Mouse (Mus musculus): Measurements from ENCODE around the gene Lurap1l. TPM values are rescaled to one million over a fixed set of nuclear protein-coding genes. Genes with fewer than 3 reads are reported as not detected.
"Not testable (repeated sequence)": the region's sequence is repeated elsewhere in the genome, so short reads cannot be mapped to it uniquely, and the experiment has no call there.

Gene Lurap1l
- total RNA-seq, 2 experiments from 2014 or later: 5.3 to 7.3 TPM

- no peak for DNase-seq (ENCODE audit: low spot score in 2 of 2)
Measured at GRCm38 (mm10) chr4:80916695-80917094, 6.2 kb downstream of the Lurap1l start.

DNA sequence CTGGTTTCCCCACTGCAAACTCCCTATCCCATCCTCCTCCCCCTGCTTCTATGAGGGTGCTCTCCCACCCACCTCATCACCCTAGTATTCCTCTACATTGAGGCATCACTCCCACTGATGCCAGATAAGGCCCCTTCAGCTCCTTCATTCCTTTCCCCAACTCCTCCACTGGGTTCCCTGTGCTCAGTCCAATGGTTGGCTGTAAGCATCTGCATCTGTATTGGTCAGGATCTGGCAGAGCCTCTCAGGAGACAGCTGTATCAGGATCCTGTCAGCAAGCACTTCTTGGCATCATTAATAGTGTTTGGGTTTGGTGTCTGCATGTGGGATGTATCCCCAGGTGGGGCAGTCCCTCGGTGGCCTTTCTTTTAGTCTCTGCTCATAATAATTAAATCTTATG is 6.7 kb downstream of the Lurap1l start:
- not testable (repeated sequence) for DNase-seq (ENCODE audit: low spot score in 2 of 2)

DNA sequence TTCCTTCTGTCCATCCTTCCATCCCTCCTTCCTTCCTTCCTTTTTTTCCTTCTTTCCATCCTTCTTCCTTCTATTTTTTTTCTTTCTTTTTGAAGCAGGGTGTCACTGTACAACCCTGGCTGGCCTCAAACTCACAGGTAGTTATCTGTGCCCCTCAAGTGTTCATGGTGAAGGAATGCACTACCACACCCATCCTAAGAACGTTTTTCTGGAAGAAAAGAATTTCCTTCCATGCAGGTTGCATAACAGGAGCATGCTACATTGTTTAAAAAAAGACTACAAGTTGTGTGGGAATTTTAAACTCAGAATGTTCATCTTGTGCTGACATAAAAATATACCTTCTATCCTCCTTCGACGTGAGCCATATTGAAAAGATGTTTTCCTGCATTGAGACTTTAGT is 7.4 kb downstream of the Lurap1l start:
- DNase-seq (ENCODE audit: low spot score in 2 of 2): no peak

DNA sequence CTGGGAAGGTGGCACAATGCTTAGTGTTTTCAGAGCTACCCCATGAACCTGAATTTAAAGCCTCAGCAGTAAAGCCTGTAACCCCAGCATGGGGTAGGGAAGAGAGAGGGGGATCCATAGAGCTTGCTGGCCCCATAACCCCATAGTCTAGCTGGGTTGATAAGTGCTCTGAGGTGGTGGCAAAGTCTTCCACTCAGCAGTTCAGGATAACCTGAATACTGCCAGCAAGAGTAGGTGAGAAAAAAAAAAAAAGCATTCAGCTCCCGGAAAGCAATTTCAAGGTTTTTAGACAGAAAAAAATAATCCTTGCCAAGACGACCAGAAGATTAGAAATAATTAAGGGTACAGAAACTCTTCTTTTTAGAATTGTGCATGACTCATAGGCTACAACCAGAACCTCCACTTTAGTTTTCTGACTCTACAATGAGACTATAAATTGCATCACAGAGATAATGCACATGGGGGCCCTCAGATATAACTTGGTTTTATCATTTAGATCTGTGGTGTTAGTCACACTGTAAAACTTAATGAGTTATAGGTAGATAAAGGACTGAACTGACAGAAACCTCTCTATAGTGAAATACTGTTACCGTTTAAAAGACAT is 8.2 kb downstream of the Lurap1l start:
- no peak for DNase-seq (ENCODE audit: low spot score in 2 of 2)

GRCm38 (mm10) chr4:80919217-80919867 is 8.9 kb downstream of the Lurap1l start:
- no peak for DNase-seq (ENCODE audit: low spot score in 2 of 2)

DNA sequence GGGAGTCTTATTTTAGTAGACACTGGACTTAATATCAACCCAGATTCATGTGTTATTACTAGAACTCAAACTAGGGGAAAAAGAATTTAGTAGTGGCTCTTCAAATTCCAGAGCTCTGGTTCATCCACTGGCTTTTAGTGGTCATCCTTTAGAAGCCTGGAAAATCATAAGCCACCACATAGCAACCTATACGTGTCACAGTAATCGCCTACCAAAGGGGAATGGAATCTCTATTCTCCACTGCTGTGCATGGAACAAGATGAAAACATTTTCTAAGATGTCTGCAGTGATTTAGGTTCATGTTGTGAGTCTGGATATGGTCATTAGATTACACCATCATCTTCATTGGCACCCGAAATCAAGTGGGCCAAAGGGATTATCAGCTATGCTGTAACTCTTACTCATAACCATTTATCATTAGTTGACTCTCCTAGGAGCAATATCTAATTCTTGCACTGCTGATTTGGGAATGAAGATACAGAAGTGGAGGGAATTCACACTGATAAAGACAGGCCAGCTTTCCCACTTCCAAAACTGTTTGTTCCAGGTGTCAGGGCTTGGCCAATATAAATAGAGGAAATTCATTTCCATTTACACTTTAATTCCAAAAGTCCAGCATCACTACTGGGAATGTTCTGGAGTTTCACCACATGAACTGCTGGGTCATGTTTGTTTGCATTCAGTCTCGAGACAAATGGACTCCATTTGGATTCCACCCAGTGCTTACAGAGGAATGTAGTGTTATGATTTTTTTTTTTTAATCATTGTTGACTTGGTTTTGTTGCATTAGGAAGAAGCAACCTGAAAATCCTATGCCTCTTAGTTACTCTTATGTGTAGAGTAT is 11.4 kb downstream of the Lurap1l start:
- no peak for DNase-seq (ENCODE audit: low spot score in 2 of 2)

- DNase-seq (ENCODE audit: low spot score in 2 of 2): no peak
Measured at GRCm38 (mm10) chr4:80922654-80923053, 12.2 kb downstream of the Lurap1l start.

DNA sequence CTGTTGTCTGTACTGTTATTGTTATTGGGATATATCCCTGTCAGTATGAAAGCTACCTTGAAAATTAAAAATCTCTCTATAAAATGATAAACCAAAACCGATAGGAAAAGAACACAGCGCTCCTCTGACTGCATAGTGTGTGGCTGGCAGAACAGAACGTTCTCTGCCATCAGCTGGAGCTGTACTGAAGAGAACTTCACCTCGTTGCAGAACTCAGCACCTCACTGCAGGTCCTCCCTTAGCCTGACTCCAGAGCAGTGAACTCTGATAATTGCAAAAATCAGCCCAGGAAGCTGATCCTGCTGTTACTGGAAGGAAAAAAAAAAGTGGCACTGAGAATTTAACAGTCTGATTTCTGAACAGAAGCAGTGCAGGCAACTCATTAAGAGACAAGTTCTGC is 14.4 kb downstream of the Lurap1l start:
- DNase-seq (ENCODE audit: low spot score in 2 of 2): no peak

DNA sequence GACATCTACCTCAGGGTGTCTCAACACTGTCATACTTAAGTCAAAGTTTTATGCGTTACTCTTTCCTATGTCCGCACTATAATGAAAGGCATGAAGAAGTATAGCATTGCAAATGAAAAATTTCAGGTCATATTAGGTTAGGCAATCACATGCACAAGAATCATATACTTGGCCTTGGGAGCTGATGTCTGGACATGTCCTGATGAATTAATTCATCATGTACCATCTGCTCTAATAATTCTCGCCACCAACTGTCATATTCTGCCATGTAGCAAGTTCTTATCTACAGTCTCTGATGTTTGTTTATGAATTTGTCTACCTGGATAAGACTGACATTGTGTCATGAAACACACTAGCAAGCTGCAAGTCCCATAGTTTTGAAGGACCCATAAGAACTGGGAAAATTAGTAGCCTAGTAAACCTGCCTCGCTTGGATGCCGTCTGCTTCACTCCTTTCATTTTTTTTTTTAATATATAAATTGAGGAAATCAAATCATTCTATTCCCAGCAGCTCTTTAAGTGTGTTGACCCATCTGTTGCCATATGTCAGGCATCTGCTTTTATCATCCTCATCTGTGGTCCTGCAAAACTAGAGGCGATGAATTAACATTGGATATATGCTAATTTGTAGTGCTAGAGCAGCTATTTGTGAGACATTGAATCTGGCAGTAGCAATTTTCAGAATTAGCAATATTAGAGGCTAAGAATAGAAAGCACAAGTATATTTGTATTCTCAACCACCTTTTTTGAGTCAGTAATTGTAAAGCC is 15.5 kb downstream of the Lurap1l start:
- no peak for DNase-seq (ENCODE audit: low spot score in 2 of 2)

- DNase-seq (ENCODE audit: low spot score in 2 of 2): no peak
Measured at GRCm38 (mm10) chr4:80934749-80935148, 24.3 kb downstream of the Lurap1l start.

GRCm38 (mm10) chr4:80939115-80939514 is 28.7 kb downstream of the Lurap1l start:
- no peak for DNase-seq (ENCODE audit: low spot score in 2 of 2)

DNA sequence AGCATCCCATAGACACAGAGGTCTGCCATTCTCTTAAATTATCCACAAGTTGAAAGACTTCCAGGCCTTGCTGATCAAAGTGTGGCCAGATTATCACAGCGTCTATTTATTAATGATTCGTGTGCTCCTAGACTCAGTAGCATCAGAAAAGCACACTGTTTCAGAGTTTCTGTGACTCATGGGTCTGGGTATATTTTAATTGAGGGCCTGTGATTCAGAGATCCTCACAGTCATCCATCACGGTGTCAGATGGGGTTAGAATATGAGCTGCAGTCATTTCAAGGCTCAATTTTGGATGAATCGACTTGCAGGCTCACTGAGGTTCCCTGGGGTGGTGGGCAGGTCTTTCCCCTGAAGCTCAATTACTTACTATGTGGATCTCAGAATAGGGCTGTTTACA is 30.5 kb downstream of the Lurap1l start:
- no peak for DNase-seq (ENCODE audit: low spot score in 2 of 2)

DNA sequence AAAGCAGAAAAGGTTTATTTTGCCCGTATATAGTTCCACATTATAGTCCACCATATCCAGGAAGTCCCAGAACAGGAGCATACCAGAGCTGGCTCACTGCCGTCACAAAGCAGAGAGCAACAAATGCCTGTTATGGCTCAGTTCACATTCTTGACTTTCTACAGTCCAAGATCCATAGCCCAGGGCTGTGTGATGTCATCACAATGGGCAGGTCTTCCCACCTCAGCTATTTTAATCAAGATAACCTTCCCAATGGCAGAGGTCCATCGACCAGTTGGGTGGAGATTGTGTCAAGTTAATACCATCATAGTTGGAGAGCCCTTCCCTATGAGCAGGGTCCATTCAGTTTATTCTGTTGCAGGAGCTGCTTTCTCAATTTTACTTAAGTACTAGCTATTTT is 31.5 kb downstream of the Lurap1l start:
- DNase-seq (ENCODE audit: low spot score in 2 of 2): no peak

DNA sequence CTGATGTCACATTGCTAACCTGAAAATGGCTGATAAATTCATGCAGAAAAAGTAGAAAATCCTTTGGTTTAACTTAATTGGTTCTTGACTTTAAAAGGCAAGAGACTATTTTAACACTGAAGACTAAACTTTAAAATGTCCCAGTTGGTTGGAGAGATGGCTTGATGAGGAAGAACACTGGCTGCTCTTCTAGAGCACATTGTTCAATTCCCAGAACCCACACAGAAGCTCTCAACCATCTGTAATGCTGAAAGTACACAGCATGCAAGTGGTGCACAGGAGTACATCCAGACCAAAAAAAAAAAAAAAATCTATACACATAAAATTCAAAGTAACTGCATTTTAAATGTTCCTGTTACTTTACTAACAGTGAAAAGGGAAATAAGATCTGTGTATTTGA is 34.2 kb downstream of the Lurap1l start:
- DNase-seq (ENCODE audit: low spot score in 2 of 2): no peak

- no peak for DNase-seq (ENCODE audit: low spot score in 2 of 2)
Measured at GRCm38 (mm10) chr4:80949110-80949509, 38.7 kb downstream of the Lurap1l start.

GRCm38 (mm10) chr4:80949720-80950119 is 39.3 kb downstream of the Lurap1l start:
- no peak for DNase-seq (ENCODE audit: low spot score in 2 of 2)

GRCm38 (mm10) chr4:80950280-80950781 is 39.9 kb downstream of the Lurap1l start:
- peak in 1 of 2 experiments; percentile 31 for DNase-seq (ENCODE audit: low spot score in 2 of 2)

- DNase-seq (ENCODE audit: low spot score in 2 of 2): no peak
Measured at GRCm38 (mm10) chr4:80952653-80953052, 42.2 kb downstream of the Lurap1l start.

- no peak for DNase-seq (ENCODE audit: low spot score in 2 of 2)
Measured at GRCm38 (mm10) chr4:80955942-80956341, 45.5 kb downstream of the Lurap1l start.

- no peak for DNase-seq (ENCODE audit: low spot score in 2 of 2)
Measured at GRCm38 (mm10) chr4:80967526-80967925, 57.1 kb downstream of the Lurap1l start.

DNA sequence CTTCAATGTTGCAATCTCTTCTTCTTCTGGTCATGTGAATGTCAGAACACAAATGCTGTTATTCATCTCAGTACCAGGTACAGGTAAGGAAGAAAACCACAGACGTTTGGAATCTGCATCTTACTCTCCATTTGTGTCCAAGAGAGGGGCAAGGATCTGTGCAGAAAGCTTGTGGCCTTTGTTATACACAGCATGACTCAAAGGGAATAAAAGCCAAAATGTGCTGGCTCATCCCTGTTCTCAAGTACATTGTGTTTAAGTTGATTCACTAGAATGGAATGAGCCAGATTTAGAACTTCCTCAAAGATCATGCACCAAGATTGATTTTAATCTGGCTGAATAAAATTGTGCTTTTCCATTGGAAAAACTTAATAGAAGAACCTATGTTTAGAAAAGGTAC is 61.4 kb downstream of the Lurap1l start:
- no peak for DNase-seq (ENCODE audit: low spot score in 2 of 2)

Measured in adrenal gland, adult 18-20 months (tissue).